Mouse (Mus musculus) naive thymus-derived CD4-positive, alpha-beta T cell, adult 5 months (primary cell): ENCODE data around the gene Slc38a8. TPM values are rescaled to one million over a fixed set of nuclear protein-coding genes. Genes with fewer than 3 reads are reported as not detected.

Source experiments
- polyA plus RNA-seq: library from polyadenylated mRNA; unstranded; fragments of 100-300 nt; shearing (Covaris generic); gene quantifications from one replicate; pipeline ENCODE4 v1.2.1, GENCODE M21; 2017

Slc38a8 gene
- polyA plus RNA-seq: not detected

DNA sequence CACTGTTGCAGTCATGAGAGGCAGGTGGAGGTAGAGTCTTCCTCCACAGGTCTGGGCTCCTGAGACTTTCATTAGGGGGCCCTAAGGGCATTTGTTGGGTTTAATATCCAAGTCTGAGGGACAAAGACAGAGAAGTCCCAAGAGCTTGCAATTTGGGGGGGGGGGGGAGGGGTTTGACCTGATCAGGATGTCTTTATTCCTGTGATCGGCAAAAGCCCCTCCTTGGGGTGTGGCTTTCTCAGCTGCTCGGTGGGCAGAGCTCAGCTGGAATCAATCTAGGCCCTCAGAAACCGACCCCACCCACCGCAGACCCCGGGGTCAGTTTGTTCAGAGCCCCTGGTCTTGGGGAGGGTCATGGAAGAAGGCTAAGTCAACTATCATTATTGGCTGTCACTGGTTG is at the start of gene Slc38a8:
Gene Slc38a8 (minus strand): TSS at position 101 of the 400 bp plus-strand sequence.

DNA sequence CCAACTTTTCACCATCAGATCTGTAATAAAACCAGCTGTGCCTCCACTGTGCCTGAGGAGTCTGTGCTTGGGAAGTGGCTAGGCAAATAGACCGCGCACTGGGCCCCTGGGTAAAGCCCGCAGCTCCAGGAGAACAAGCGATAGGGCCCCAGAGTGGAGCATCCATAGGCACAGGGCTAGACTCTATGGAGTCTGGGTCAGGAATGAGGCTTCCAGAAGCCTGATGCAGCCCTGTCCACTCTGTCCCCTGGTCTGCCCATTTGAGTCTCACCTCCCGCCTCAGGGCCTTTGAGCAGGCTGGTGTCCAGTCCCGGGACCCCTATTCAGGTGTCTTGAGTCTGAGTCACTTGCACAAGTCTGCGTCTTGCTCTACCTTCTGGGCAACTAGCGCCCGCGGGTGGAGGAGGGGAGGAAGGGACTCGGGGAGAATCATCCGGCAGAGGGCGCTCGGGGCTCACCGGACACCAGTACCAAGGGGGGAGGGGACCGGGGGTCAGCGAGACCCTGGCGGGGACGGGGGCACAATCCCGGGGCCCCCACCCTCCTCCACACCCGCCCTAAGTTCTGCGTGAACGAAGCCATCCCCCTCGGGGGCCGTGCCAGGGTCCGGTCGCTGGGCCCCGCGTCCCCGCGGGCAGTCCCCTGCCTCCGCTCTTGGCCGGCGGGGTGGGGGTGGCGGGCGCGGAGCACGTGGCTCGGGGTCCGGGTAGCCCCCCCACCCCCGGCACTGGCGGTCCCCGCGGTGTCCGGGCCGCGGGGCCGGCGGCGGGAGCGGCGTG is 55.1 kb downstream of the Slc38a8 start, which contains the start of gene Necab2:
Gene Necab2 (plus strand): TSS at position 509 of the 779 bp plus-strand sequence.

DNA sequence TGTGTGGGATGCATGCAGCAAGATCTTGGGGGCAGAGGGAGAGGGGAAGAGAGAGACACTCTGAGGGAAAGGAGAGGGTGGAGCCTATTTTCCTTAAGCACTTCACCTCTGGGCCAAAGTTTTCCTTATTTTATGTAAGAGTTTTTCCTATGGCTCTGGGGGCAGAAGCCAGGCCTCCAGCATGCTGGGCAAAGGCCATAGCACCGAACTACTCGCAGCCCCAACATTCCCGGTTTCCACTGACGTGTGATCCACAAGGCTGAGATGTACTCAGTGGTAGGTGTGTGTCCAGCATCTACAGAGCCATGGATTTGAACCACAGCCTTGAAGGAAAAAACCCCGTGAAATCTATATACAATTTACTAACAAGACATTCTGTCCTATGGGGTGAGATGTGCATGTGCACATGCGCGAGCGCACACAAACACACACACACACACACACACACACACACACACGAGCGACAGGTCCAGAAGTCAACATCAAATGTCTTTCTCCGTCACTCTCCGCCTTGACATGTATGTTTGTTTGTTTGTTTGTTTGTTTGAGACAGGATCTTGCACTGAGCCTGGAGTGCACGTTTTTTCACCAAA is 67.8 kb downstream of the Slc38a8 start, which contains the start of gene Osgin1:
Gene Osgin1 (plus strand): TSS at position 543 of the 593 bp plus-strand sequence.

Other genes starting within 250 kb of the Slc38a8 start
- 115 TPM for gene Hsbp1, start 157.2 kb downstream of the Slc38a8 start, polyA plus RNA-seq
- 11.4 TPM for gene Mlycd, start 106.8 kb downstream of the Slc38a8 start, polyA plus RNA-seq
- 3.1 TPM for gene Osgin1, start 67.6 kb downstream of the Slc38a8 start, polyA plus RNA-seq
- gene Necab2, start 55.0 kb downstream of the Slc38a8 start, polyA plus RNA-seq: not detected
- 91.7 TPM for gene Mbtps1, start 57.0 kb upstream of the Slc38a8 start, polyA plus RNA-seq
- gene Hsdl1, start 73.5 kb upstream of the Slc38a8 start, polyA plus RNA-seq: 129 TPM
- gene Dnaaf1, start 73.5 kb upstream of the Slc38a8 start, polyA plus RNA-seq: not detected
- gene Taf1c, start 103.5 kb upstream of the Slc38a8 start, polyA plus RNA-seq: 23.6 TPM
- not detected for gene Adad2, start 111.0 kb upstream of the Slc38a8 start, polyA plus RNA-seq
- not detected for gene Kcng4, start 134.0 kb upstream of the Slc38a8 start, polyA plus RNA-seq
- not detected for gene Wfdc1, start 164.7 kb upstream of the Slc38a8 start, polyA plus RNA-seq
- gene Atp2c2, start 198.3 kb upstream of the Slc38a8 start, polyA plus RNA-seq: not detected